Mouse (Mus musculus): ENCODE results near the gene Brms1.

The Brms1 gene

GRCm38 (mm10) chr19:5039301-5040114, 1.6 kb upstream of the Brms1 start:
- DNase-seq: no peak

- no peak for DNase-seq
Measured at GRCm38 (mm10) chr19:5041588-5041987, 434 bp downstream of the Brms1 start.

- DNase-seq: no peak
Measured at GRCm38 (mm10) chr19:5045531-5045930, 4.4 kb downstream of the Brms1 start.

- DNase-seq: peak; percentile 65
Measured at GRCm38 (mm10) chr19:5048138-5049056, 7.2 kb downstream of the Brms1 start.

- DNase-seq: no peak
Measured at GRCm38 (mm10) chr19:5049325-5049724, 8.2 kb downstream of the Brms1 start.

GRCm38 (mm10) chr19:5050047-5050905, 9.1 kb downstream of the Brms1 start, which contains the start of gene Rin1:
Gene Rin1, plus strand, starts transcription at chr19:5050481.
- no peak for DNase-seq

- no peak for DNase-seq
Measured at GRCm38 (mm10) chr19:5051031-5051430, 9.9 kb downstream of the Brms1 start.

- no peak for DNase-seq
Measured at GRCm38 (mm10) chr19:5051515-5051914, 10.4 kb downstream of the Brms1 start.

GRCm38 (mm10) chr19:5052166-5052822, 11.1 kb downstream of the Brms1 start:
- DNase-seq: no peak

- DNase-seq: no peak
Measured at GRCm38 (mm10) chr19:5052853-5053252, 11.7 kb downstream of the Brms1 start.

GRCm38 (mm10) chr19:5053909-5054308, 12.8 kb downstream of the Brms1 start:
- DNase-seq: peak; percentile 59

- no peak for DNase-seq
Measured at GRCm38 (mm10) chr19:5056251-5056650, 15.1 kb downstream of the Brms1 start.

- DNase-seq: no peak
Measured at GRCm38 (mm10) chr19:5057876-5058775, 17.0 kb downstream of the Brms1 start.

- no peak for DNase-seq
Measured at GRCm38 (mm10) chr19:5058801-5059771, 17.9 kb downstream of the Brms1 start.

- DNase-seq: no peak
Measured at GRCm38 (mm10) chr19:5060365-5061330, 19.5 kb downstream of the Brms1 start.

GRCm38 (mm10) chr19:5062041-5062440, 20.9 kb downstream of the Brms1 start:
- DNase-seq: no peak

- no peak for DNase-seq
Measured at GRCm38 (mm10) chr19:5062446-5062845, 21.3 kb downstream of the Brms1 start.

- DNase-seq: no peak
Measured at GRCm38 (mm10) chr19:5065104-5065503, 23.9 kb downstream of the Brms1 start.

Data from right cerebral cortex, postnatal 14 days (tissue).